Mouse (Mus musculus): ENCODE measurements around the gene Etfdh.

The Etfdh gene

DNA sequence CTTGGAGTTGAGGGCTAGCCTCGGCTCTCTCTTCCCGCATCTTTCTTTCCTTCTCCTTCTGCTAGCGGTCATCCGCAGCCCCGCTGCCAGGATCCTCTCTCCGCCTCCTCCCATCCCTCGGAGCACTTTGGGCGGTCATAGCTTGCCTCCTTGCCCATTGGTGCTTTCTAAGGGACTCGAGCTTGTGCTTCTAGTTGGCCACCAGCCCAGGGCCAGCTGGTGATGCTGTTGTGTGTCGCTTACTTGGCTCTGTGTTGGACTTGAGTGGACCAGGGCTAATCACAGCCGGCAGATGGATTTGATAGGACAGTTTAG lies at the start of gene Etfdh:
Gene Etfdh (minus strand): TSS at position 85 of the 315 bp plus-strand sequence.
- peak; percentile 71 for DNase-seq (ENCODE audit: low read depth, low spot score)

- DNase-seq (ENCODE audit: low read depth, low spot score) = no peak
Measured at GRCm38 (mm10) chr3:79676411-79676810, 47.1 kb upstream of the Etfdh start.

GRCm38 (mm10) chr3:79674641-79675040 lies 45.3 kb upstream of the Etfdh start:
- no peak for DNase-seq (ENCODE audit: low read depth, low spot score)

DNA sequence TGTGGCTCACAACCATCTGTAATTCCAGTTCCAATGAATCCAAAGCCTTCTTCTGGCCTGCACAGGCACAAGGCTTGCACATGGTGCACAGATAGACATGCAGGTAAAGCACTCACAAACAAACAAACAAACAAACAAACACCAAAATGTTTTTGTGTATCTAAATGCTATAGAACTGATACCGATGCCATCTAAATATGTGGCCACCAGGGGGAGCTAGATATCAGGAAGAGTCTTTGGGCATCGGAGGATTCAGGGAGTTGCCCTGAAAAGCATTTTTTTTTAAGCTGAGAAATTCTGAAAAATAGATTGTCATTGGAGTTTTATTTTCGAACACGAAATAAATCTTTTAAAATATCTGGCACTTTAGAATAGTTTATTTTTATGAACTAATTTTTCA lies 43.8 kb upstream of the Etfdh start:
- peak; percentile 45 for DNase-seq (ENCODE audit: low read depth, low spot score)

DNA sequence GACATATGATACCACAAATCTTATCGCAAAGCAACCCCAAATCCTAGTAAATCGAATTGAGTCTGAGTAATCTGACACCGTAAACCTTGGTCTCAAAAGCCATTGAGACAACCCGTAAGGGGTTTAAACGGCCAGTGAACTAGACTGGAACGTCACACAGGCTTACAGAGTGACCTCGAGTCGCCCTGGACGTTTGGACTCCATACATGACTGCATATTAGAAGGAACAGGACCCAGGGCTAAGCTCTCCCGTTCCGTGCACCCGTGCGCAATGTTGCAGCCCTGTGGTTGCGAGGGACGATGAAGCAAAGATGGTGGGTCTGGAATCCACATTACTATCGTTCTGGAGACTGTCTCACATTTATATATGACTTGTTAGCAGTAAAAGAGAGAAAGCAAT lies 42.9 kb upstream of the Etfdh start:
- DNase-seq (ENCODE audit: low read depth, low spot score) = no peak

- no peak for DNase-seq (ENCODE audit: low read depth, low spot score)
Measured at GRCm38 (mm10) chr3:79670556-79670955, 41.3 kb upstream of the Etfdh start.

DNA sequence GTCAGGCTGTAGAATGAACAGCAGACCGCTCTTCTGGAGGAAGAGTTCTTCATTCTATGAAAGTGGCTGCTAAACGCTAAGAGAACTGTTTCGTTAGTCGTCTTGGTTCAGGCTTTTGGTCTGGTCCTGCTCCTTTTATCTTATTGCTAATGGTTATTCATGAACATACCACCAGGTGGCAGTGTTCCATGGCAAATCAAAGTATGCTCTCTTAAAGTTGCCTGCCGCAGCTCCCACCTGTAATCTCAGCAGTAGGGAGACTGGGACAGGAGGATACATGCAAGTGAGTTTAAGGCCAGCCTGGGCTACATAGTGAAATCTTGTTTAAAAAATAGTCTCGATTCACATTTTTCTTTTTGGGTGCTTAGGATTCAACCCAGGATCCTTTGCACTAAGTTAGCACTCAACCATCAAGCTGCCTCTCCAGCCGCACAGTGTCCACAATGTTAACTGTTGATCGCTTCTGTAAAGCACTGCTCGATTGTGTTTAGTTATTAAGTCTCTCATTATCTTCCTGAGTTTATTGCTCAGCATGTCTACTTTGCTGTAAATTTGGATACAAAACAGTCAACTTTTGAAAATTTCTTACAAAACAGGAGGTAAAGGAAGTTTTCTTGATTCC lies 35.6 kb upstream of the Etfdh start:
- peak; percentile 39 for DNase-seq (ENCODE audit: low read depth, low spot score)

DNA sequence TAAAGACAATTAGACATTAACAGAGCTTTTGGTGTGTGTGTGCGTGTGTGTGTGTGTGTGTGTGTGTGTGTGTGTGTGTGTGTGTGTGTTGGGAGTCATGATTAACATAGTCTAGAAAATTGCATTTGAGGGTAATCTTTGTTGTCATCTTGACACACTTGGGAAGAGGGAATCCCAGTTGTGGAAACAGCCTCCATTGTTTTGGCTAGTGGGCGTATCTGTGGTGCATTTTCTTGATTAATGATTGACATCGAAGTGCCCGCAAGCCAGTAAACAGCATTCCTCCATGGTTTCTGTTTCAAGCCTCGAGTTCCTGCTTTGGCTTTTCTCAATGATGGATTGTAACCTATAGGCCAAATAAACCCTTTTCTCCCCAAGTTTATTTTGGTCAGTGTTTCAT lies 27.4 kb upstream of the Etfdh start:
- DNase-seq (ENCODE audit: low read depth, low spot score) = no peak

DNA sequence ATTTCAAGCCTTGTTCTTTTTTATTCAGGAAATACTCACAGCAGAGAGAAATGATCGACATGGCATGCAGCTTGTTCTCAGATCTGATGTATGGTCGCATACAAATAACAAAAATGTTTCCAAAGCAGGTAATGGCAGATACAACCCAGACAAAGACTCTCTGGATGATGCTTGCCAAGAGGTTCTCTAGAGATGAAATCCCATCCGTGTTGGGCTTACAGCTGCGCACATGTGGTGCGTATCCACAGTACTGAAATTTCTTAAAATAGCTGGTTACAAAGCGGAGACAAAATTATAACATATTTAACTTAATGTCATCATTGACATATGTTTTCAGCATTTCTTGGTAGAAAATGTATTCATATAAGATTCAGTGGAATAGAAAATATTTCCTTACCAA lies 22.8 kb upstream of the Etfdh start:
- DNase-seq (ENCODE audit: low read depth, low spot score) = no peak

- peak; percentile 100 for DNase-seq (ENCODE audit: low read depth, low spot score)
Measured at GRCm38 (mm10) chr3:79628561-79629415, 512 bp downstream of the Etfdh start, which contains the start of gene 4930579G24Rik. TSS of gene 4930579G24Rik (plus strand) at chr3:79629079.

DNA sequence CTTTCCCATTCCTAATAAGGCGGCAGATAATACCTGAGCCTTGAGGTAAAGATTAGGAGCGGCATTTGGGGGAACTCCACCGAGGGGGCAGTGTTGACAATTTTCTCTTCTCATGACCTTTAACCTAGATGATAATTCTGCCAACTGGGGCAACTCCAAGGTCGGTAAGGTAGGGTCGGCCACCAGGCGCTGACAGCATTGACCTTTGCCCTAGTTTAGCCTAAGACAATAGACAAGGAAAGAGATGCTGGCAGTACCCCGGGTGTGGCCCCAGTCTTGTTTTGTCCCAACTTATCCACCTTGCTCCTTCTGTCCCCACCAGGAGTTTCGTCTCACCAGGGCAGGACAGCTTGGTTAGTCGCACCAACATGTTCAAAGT lies 1.1 kb downstream of the Etfdh start:
- peak; percentile 28 for DNase-seq (ENCODE audit: low read depth, low spot score)

DNA sequence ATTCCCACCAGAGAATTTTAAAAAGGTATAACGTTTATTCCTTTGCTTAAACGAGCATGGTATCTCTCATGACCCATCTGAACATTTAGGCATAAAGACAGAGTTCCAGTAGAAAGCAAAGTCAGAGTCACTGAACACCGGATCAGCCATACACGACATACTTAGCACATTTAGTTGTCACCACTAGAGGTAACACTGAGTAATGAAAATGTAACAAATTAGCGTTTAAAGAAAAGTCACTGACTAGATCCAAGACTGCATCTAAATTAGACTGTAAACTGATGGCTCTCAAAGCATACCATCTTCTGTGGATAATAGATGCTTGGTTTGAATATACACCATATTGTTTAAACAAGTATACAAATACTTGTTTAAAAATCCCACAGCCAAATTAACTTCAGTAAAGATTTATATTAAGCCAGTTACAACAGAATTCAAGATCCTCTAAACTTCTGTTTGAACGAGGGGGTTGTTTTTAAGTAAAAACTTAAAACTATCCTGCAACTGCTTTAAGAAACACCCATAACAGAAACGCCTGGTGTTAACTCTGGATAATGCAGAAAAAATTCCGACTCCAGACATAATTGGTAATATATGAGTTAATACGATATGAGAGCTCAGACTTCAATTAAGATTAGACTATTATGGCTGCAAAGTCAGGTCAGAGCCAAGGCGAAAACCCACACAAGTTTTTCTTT lies 1.7 kb downstream of the Etfdh start:
- no peak for DNase-seq (ENCODE audit: low read depth, low spot score)

DNA sequence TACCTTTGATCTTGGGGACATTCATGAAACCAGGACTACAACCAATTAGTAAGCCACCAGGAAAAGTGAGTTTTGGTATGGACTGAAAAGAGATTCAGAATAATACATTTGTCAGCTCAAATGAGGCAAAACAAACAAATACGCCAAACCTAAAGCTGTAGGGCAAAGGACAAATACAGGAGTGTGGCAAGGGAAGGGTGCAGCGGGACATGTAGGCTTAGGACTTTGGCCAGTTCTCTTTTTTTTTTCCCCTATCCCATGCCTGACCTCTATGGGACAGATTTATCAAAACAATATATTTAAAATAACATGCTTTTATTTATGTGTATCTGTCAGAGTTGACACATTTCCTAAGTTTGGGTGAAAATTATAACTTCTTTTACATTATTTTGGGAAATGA lies 19.4 kb downstream of the Etfdh start:
- DNase-seq (ENCODE audit: low read depth, low spot score) = no peak

DNA sequence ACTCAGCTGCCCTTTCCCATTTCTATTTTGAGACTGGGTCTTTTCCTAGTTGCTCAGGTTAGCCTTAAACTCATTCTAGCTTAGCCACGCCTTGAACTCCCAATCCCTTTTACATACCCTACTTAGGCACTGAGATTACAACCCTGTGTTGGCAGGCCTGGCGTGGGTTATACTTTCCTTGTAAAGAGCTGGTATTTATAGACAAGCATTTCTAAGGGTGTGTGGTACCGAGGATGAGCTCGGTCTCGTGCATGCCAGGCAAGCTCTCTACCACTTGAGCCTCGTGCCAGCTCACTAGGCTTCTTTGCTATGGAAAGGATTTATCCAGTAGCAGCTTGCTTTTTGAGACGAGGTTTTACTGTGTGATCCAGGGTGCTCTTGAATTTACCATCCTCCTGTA lies 33.8 kb downstream of the Etfdh start:
- no peak for DNase-seq (ENCODE audit: low read depth, low spot score)

DNA sequence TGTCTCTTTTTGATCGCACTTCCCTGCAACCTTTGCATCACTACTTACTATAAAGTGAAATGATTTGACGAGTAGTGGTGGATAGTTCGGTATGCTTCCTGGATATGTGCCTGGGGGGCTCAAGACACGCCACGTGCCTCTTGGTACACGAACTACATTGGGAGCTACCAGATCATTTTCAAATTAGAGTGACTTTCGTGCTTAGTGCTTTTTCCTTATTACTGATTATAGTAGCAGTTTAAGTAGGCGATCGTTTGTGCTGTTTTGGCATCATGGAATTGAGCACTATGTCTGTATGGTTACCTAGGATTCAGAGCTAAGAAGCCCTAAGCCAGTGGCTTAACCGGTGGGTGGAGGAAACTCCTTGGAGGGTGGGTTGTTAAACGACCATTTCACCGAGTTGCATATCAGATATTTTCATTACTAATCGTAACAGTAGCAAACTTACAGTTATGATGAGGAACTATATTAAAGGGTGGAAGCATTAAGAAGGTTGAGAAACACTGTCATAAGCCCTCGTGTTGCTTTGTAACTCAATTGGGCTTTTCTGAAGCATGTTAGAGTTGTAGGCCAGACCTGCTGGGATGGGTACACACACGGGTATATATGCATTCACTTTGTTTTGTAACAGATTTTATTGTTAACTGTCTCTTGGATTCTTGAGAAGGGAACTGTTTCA lies 37.4 kb downstream of the Etfdh start:
- DNase-seq (ENCODE audit: low read depth, low spot score) = no peak

DNA sequence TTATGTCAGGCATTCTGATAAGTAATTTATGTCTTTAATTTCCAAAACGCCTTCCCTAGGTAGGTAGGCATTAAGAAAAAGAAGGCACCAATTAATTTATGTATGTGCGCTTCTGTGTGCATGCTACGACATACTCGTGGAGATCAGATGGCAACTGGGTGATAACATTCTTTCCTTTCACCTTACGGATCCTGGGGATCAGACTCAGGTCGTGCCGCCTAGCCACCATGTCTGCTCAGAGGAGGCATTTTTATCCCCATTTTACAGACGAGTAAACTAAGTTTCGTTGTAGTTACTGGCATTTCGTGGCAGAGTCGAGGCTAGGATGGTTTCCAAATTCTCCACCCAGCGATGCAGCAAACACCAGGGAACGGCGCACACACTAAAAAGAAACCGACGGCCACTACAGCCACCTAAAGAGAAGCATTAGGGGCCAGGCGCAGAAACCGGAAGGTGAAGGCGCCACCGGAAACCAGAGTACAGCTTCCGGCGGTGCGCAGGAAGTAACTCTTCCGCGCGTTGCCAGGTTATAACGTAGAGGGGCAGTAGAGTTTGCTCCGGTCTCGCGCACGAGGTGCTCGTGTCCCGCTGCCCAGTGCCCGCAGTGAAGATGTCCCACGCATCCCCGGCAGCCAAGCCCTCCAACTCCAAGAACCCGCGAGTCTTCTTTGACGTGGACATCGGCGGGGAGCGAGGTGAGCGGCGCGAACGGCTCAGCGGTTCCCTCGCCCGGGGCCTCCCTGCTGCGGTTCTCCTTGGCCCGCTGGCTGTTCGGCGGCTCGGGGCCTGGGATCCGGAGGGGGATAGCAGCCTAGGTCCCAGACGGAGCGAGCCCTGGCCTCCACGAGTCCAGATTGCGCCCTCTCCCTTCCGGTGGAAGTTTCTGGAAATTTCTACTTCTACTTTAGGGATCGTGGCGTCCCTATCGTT lies 38.2 kb downstream of the Etfdh start, which contains the start of gene Ppid:
Gene Ppid (plus strand): TSS at position 480 of the 930 bp plus-strand sequence.
- DNase-seq (ENCODE audit: low read depth, low spot score) = peak; percentile 76

DNA sequence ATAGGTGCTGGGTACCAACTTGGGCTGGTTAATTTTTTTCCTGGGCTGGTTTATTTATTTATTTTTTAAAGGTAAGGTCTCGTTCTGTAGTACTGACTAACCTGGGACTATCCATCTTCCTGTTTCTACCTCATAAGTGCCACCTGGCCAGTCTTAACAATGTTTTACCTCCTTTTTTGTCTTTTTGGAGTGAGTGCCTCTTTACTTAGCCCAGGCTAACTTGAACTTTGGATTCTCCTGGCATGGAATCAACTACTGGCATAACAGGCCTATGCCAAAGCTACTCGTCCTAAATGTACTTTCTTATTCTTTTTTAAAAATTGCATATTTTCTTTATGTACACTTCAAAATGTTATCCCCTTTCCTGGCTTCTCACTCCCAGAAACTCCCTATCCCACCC lies 39.6 kb downstream of the Etfdh start:
- no peak for DNase-seq (ENCODE audit: low read depth, low spot score)

GRCm38 (mm10) chr3:79586804-79587203 lies 42.5 kb downstream of the Etfdh start:
- peak; percentile 80 for DNase-seq (ENCODE audit: low read depth, low spot score)

DNA sequence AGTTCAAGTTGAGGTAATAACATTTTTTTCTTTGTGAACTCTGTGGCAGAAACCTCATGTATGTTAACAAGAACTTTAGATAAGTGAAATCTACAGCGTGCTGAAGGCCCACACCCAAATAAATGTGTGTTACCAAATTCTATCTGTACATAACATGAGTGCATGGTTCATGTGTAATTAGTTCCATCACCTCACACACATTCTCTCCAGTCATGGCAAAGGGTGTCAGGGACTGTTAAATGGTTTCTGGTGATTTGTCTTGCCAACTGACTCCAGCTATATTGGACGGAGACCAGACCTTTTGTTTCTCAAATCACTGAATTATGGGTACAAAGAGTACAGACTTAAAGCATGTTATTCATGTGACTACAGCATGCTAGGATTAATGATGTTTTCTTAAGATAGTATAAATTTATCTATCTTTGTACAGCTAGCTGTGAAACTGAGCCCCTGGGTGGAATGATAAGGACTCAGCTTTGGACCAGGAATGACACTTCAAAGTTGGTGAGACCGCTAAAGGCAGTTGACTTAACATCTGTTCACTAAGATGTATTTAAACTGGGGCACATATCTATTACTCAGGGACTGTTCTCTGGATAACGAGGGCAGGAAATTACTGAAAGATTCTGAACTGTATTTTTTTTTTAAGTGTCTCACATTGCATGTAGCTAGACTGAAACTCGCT lies 49.3 kb downstream of the Etfdh start:
- DNase-seq (ENCODE audit: low read depth, low spot score) = no peak

- no peak for DNase-seq (ENCODE audit: low read depth, low spot score)
Measured at GRCm38 (mm10) chr3:79578164-79578563, 51.1 kb downstream of the Etfdh start.
